Mouse (Mus musculus) right cerebral cortex, postnatal 10 days (tissue): Measurements from ENCODE around the gene Lrrc23.
"Not testable (repeated sequence)": the region's sequence is repeated elsewhere in the genome, so short reads cannot be mapped to it uniquely, and the experiment has no call there.

ENCODE experiments used
- DNase-seq, 2 experiments: peaks; one replicate each; pipeline ENCODE4 v3.0.0; 2021; ENCODE audit warnings: low spot score in 2 of 2

The Lrrc23 gene

DNA sequence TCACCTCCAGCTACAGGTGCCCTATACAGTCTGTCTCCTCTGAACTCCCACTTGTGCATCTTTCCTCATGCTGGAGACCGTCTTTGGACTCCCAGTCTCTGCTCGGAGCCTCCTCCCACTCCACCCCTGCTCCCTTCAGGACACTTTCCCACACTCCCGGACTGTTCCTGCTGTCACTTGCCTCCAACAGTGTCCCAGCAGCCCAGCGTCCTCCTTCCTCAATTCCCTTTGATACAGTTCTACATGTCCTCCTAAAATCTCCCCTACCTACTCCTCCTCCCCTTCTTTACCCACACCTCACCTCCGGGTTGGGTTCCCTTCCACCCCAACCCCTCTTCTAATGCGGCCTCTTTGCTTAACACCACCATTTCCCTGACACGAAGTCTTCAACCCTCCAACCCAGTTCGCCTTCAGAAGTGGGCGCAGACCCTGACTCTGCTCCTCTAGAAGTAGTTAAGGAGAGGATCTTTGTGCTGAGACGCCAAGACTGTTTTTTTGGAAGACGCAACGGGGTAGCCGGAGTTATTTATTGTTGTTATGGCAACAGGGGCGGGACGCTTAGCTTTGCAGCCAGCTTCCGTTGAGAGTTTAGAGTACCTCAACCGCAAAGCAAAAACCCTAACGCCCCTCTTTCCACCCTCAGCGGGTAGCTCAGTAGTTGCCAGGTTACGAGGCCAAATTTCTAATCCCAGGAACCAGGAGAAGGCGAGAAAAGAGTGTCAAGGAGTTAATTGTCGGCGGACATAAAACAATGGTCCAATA, at the start of gene Lrrc23:
Lrrc23 (minus strand) TSS at position 506 of the 762 bp plus-strand sequence.
- peak in 1 of 2 experiments; percentile 42 for DNase-seq

DNA sequence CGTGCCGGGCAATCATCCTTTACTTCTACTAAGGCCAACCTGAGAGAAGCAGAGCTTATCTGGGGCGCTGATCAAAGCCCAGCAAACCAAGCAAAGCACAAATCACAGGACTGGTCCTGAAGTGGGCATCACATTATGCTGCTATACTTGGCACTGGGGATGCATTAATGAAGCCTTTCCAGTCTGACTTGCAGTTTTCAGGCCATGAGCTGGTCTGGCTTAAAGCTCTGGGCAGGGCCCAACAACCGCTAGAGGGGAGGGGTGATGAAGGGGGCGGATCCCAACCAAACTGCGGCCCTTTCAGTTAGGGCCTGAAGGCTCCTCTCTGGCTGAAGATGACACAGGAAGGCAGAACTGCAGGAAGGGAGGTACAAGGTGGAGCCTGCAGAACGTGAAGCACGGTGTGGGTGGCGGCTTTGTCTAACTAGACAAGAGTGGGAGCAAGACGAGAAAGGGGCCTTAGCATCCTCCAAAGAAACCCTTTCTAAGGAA, 48.6 kb upstream of the Lrrc23 start:
- DNase-seq, result peak in 1 of 2 experiments; percentile 72

DNA sequence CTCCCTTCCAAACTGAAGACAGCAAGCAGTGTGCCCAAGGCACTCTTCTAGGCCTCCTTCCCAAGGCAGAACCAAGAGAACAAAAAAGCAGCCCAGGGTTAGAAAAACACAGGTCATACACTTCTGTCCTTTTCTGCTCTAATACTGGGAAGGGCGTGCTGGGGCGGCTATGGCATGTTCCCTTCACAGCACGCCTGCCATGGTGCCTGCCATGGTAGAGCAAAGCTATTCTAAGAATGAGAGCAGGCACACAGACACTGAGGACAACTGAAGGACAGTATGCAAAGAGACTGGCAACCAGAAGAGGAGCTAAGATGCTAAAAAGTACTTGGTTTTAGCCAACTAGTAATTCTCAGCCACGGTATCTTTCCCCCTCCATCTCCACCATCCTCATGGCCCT, 42.5 kb upstream of the Lrrc23 start:
- no peak for DNase-seq

DNA sequence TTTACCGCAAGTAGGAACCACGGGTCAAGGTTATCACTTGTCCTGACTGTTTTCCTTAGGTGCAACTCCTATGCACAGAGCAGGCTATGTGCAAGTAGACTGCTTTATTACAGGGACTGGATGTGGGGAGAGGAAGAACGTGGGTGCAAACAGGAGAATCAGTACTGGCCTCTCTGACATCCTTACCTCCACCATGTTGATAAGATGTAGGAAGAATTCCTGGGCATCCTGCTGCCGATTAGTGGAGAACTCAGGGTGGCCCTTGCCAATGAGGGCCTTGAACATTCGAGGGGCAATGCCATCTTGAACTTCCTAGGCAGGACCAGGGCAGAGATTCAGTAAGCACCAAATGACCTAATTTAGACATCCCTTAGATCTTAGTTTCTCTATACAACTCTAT, 41.4 kb upstream of the Lrrc23 start:
- DNase-seq, result no peak

DNA sequence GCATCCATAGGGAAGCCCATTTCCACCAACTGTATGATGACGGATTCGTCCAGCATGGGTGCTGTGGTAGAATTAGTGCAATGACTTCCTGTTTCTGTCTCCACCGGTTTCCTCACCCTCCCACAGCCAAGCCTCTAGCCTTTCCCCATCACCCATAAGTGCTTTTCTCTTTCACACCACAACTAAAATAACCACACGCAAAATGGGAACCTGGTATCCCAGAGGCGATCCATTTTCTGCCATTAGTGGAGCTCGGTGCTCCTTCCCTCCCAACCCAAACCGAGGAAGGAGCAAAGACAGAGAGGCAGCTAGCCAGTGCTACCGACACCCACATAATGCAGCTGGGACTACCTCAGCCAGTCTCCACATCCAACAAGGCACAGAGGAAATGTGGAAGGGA, 38.4 kb upstream of the Lrrc23 start:
- DNase-seq, result no peak

DNA sequence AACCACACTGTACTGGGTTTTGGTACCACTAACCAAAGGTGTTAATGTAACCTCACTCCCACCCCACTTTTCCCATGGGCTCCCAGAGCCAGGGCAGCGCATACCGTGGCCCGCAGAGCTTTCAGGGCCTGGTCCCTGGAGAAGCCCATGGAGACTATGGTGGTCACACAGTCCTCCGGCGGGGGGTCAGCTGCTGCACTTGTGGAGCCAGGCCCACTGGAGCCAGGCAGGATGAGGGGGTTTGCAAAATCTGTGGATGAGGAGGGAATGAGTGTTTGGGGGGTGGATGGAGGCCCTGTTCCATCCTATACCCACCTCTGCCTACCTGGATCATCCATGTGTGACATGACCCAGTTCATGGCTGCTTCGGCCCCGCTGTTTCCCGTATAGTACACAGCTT, 38.0 kb upstream of the Lrrc23 start:
- DNase-seq, result no peak

DNA sequence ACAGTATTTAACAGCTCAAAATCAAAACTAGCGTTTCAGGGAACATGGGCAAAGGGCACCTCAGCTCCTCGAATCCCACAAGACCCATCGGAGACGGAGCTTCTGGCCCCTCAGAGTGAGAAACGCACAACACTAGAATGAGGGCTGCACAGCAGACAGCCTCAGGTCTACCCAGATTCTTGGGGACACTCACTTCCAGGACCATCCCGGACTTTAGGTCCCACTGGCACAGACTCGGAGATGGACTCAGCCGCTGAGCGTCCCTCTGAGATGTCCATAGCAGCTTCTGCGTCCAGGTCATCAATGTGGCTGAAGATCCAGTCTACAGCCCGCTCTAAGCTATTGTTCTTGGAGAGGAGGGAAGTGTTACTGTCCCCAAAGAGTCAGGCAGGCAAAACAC, 37.6 kb upstream of the Lrrc23 start:
- DNase-seq, result no peak

DNA sequence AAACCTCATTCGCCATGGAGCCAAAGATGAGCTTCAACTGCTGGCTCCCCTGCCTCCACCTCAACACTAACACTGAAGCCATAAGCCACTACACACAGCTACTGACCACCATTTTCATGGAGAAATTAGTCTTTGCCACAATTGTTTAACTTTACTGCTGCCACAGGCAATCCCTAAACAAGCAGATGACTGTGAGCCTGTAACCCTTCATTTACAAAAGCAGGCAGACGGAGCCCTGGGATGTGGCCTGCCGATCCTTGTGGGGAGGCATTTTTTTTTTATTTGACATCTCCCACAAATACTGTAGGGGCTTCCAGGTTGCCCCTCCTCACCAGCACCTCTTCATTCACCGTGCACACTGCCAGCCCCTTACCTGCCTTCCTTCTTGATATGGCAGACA, 37.1 kb upstream of the Lrrc23 start:
- no peak for DNase-seq

DNA sequence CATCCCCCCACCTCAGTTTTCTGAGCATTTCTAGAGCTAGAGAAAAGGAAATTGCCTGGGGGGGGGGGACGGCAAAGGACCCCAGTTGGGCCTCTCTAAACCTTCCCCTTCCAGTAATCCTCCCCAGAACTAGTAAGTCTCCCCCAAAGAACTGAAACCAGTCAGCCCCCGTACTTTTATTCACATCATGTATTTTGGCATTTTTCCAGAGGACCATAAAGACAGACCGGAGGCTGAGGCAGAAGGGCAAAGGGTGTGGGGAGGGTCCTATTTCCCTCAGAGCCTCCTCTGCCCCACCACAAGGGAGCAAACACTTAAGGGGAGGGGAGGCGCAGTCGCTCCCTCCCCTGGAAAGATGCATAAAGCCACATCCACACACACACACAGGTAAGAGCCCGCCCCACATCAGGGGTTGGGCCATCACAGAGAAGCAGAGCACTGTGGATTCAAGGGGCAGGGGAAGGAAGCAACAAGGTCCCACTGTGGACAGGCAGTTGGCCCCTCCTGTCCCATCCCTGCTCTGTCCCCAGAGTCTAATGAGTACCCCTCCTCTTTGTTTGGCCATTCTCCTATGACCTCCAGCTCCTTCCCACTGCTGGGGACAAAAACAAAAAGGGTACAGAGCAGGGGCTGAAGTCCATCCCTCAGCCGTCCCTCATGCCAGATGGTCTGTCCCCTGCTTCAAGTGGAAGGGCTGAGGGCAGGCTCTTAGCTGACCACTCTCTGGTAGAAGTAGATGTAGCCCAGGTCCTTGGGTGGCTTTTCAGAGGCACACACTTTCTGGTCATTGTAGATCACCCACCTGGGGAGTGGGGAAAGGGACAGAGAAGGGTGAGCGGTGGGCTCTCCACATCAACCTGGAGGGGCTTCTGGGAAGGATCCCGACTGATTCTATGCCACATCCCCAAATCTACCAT, 35.6 kb upstream of the Lrrc23 start:
- DNase-seq, result no peak

DNA sequence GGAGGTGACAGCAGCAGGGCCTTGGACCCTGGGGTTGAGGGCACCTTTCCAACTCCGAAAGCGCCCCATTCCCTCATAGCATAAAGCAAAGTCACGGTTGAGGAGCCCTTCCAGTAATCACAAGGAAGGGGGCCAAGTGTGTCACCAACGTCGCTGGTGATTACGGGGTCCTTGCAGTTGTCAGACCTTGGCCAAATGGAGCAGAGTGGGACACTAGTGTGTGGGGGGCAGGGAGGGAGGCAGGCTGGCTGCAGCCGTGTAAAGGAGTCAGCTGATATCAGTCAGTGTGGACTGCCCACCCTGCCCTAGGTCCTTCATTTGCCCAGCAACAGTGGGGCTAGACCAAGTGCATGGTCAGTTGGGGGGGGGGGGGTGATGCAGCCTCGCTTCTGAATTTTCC, 34.9 kb upstream of the Lrrc23 start:
- peak in 1 of 2 experiments; percentile 66 for DNase-seq

DNA sequence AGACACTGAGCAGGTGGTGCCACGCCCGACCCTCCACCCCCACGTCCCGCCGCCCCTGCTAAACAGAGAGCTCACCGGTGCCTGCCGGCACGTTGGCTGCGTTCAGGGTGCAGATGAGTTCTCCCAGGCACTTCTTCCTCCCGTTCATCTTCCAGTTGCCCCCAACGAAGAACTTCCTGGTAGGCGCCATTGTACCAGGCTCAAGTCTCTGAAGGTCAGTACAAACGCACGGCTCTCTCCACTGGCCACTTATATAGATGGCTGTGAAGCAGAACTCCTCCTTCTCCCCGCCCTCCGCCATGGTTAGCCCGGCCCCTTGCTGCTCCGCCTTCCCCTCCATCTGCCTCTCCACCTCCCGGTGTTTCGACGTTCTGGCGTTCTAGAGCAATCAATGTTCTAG, 34.4 kb upstream of the Lrrc23 start, which contains the start of gene Tpi1:
Tpi1 (minus strand) TSS at position 364 of the 400 bp plus-strand sequence.
- peak; percentile 95 for DNase-seq

DNA sequence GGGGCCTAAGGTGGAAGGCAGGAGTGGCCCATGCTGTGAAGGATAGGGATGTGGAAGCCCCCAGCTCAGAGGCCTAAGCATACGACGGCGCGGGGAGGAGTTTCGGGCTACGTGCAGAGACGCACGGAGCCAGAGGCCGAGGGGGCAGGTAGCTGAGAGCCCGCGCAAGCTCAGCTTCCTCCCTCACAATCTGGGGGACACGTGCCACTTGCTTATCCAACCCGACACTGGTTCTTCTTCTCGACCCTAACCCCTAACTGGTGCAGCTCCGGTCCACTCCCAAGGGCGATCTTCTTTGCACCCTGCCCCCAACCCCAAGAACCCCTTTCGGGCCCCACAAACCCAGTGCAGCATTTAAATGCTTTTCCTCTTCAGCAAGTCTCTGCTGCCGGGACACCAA, 34.0 kb upstream of the Lrrc23 start:
- peak; percentile 85 to 90 for DNase-seq

DNA sequence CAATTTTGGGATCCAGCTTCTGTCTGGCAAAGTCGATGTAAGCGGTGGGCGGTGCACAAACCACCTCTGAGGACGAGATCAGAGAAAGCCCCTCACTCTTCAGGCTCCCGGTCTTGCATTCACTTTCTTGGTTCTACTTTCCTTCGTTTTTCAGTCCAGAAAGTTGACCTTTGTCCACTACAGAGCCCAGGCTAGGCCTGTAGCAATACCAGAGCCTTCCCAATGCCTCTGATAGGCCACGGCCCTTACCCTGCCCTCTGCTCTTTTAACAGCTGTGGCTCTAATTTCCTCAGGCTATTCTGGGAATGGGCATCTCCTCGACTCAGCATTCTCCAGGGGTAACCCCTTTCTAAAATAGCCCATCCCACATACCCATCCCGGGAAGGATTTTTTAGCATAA, 33.3 kb upstream of the Lrrc23 start:
- no peak for DNase-seq

DNA sequence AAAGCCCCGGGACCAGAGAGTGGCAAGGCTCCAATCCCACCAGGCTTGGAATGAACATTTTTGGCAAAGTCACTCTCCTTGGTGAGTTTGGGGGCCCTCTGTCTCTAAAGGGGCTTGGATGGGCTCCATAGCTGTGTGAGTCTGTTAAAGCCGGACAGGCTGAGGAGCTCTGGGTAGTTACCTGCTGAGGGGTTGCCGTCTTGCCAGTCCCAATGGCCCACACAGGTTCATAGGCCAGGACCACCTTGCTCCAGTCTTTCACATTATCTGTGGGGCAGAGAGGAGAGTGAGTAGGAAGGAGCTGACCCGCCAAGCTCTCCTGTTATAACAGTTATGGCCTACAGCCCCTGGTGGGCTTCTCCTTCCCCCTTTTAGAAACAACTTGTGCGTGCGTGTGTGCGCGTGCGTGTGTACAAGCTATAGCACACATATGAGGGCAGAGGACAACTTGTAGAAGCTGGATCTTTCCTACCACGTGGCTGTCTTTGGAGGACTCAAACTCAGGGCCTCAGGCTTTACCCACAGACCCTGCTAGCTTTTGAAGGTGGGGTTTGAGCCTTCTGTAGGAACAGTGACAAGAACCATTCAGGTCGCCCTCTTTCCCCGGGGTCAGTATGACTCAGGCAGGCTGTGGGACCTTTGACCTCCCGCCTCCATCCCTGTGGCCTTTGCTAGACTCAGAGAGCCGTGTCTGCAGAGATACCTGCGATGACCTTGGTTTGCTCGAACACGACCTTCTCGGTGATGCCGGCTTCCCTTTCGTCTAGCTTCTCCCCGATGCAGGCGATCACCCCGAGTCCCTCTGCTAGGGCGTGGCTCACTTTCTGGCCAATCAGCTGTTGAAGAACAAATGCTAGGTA, 32.4 kb upstream of the Lrrc23 start:
- peak in 1 of 2 experiments; percentile 68 for DNase-seq

DNA sequence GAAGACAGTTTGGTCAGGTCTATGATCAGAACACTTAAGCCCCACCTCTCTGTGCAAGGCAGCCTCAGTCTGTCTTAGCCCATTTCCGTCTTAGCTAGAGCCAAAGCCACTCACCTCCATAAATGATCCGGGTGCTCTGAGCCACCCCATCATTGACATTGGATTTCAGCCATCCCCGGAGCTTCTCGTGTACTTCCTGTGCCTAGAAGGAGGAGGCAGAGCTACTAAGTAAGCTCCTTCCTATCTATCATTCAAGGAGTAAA, 31.8 kb upstream of the Lrrc23 start:
- DNase-seq, result no peak

DNA sequence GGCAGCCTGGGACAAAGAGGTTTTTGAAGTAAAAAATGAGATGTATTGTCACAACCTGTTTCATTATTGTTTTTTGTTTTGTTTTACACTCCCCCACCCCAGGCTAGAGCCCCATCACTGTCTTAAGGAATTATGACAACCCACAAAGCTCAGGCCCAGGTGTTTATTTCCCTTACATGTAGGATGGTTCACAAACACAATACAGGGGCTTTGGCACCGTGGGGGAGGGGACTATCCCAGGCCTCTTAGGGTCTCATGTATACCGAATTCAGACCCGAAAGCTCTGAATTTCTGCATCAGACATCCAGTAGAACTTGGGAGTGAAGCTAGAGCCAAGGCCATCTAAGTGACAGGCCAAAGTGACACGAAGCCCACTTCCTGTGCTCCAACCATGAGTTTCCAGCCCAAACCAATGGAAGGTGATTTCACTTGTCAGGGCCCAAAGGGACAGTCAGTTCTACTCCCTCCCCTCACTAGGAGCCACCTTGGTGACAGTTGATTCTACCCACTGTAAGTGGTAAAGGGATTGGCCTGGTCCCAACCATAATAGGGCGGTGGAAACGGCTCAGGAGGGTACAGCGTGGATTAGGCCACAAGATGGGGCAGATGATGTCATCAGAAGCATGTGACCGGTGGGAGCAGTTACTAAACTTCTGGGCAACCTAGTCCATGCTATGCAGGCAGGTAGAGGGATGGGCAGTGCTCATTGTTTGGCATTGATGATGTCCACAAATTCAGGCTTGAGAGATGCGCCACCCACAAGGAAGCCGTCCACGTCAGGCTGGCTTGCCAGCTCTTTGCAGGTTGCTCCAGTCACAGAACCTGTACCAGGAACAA, 31.3 kb upstream of the Lrrc23 start:
- not testable (repeated sequence) for DNase-seq

DNA sequence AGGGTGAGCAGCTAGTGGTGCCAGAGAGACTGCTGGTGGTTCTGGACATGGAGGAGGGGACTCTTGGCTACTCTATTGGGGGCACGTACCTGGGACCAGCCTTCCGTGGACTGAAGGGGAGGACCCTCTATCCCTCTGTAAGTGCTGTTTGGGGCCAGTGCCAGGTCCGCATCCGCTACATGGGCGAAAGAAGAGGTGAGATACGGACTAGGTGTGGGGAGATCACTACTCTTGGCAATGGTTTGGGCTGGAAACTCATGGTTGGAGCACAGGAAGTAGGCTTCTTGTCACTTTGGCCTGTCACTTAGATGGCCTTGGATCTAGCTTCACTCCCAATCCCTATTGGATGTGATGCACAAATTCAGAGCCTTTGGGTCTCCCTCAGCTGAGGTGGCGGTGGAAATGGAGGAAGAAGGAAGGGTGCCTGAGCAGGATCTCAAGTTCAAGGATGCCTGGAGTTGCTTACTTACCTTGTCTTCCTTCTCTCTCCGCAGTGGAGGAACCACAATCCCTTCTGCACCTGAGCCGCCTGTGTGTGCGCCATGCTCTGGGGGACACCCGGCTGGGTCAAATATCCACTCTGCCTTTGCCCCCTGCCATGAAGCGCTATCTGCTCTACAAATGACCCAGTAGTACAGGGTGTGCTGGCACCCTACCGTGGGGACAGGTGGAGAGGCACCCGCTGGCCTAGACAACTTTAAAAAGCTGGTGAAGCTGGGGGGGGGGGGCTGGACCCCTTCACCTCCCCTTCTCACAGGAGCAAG, 30.4 kb upstream of the Lrrc23 start:
- DNase-seq, result peak in 1 of 2 experiments; percentile 49

DNA sequence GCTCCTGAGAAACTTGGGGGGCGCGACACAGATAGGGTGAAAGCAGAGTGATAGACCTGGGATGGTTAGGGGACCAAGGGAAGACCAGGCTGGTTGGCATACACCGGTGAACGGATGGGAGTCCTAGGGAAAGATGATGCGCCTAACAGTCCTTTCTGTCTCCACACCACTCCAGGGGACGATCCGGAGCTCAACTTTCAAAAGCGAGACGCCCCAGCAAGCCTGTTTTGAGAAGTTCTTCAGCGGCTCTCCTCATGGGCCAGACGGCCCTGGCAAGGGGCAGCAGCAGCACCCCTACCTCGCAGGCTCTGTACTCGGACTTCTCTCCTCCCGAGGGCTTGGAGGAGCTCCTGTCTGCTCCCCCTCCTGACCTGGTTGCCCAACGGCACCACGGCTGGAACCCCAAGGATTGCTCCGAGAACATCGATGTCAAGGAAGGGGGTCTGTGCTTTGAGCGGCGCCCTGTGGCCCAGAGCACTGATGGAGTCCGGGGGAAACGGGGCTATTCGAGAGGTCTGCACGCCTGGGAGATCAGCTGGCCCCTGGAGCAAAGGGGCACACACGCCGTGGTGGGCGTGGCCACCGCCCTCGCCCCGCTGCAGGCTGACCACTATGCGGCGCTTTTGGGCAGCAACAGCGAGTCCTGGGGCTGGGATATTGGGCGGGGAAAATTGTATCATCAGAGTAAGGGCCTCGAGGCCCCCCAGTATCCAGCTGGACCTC, 29.7 kb upstream of the Lrrc23 start:
- DNase-seq, result peak; percentile 78 to 80

DNA sequence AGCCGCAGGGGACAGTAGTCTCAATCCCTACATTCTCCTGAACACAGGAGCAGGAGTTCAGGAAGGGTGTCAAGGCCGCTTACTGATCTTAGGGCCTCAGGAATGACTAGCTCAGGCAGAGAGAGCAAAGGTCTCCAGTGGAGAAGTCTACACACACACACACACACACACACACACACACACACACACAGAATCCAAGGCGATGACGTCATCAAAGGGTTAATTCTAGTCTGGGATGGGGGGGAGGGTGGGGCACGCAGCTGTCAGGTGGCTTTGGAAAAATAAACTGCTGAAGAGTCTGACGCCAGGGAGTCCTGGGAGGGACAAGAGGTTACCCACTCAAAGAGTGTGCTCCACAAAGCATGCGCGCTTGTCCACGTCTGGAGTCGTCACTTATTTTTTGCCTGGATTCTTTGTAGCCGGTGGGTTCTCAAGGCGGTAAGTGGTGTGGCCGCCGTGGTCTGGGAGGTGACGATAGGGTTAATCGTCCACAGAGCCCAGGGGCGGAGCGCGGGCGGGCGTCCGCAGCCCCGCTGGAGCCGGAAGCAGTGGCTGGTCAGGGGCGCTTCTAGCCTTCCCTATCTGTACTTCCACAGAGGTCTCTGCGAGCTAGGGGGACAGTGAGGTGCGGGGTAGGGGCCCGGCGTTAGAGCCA, 29.0 kb upstream of the Lrrc23 start, which contains the start of gene Spsb2:
Spsb2 (plus strand) TSS at position 304 of the 655 bp plus-strand sequence.
- DNase-seq, result peak; percentile 76
